Mouse (Mus musculus): ENCODE data around the gene H2al1e. TPM values are rescaled to one million over a fixed set of nuclear protein-coding genes. Genes with fewer than 3 reads are reported as not detected.

Gene H2al1e
- total and polyA plus RNA-seq, 2 experiments from 2014 or later: not detected

DNA sequence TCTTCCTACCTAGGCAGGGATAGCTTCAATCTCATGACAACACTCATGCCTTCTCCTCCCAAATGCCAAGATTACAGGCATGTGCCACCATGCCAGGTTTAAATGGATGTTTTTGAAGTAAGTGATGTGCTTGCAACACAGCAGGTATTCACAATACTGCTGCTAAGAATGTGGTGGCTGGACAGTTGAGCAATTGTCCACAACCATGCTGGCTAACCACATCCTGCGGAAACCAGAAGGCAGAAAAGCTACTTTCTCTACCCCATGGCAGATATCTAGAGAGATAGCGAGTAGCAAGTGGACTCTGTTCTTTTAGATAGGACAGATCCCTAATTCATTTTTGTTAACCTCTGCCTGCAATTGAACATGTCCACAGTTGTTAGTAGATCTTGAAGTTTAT, 49.5 kb downstream of the H2al1e start:
- no peaks in the 10 kb centered on the region for H3K36me3 ChIP-seq (ENCODE audit: insufficient read depth, low read length)
- no peaks in the 10 kb centered on the region for H3K9me3 ChIP-seq (ENCODE audit: low read length)
- WGBS: 88% methylated on average over 2 of the region's 2 CpGs
- H3K4me3 ChIP-seq (ENCODE audit: low read depth, low read length): no peak overlapping the region
- H3K27ac ChIP-seq (ENCODE audit: low read depth, low read length): no peak overlapping the region
- H3K9ac ChIP-seq (replicated peaks; ENCODE audit: low read length, poor library complexity, severe bottlenecking): no peak overlapping the region
- H3K27me3 ChIP-seq (ENCODE audit: insufficient read depth, low read length): no peaks in the 10 kb centered on the region
- TF ChIP-seq CTCF (IDR thresholded peaks at IDR 0.05): no peak
- no peak for ATAC-seq (ENCODE audit: low FRiP score)
- no peak overlapping the region for H3K4me2 ChIP-seq (ENCODE audit: low read depth, low read length, poor library complexity, severe bottlenecking)
- no peak for DNase-seq (ENCODE audit: low spot score)
- H3K4me1 ChIP-seq (ENCODE audit: insufficient read depth, low read length): no peaks in the 10 kb centered on the region

Other genes with a start within 250 kb of the H2al1e start
- gene H2al1a, start 12.7 kb upstream of the H2al1e start, total RNA-seq (2014; rRNA removed): not detected in 2 replicates
- gene H2al1a, start 12.7 kb upstream of the H2al1e start, polyA plus RNA-seq (2015; fragmentation: Nextera tagmentation; extraction: Ambion mirVana): not detected in 2 replicates
- not detected in 2 replicates for gene H2al1b, start 9.5 kb upstream of the H2al1e start, total RNA-seq (2014; rRNA removed)
- gene H2al1b, start 9.5 kb upstream of the H2al1e start, polyA plus RNA-seq (2015; fragmentation: Nextera tagmentation; extraction: Ambion mirVana): not detected in 2 replicates
- gene H2al1c, start 6.3 kb upstream of the H2al1e start, total RNA-seq (2014; rRNA removed): not detected in 2 replicates
- not detected in 2 replicates for gene H2al1c, start 6.3 kb upstream of the H2al1e start, polyA plus RNA-seq (2015; fragmentation: Nextera tagmentation; extraction: Ambion mirVana)
- gene H2al1d, start 3.1 kb upstream of the H2al1e start, total RNA-seq (2014; rRNA removed): not detected in 2 replicates
- not detected in 2 replicates for gene H2al1d, start 3.1 kb upstream of the H2al1e start, polyA plus RNA-seq (2015; fragmentation: Nextera tagmentation; extraction: Ambion mirVana)
- not detected in 2 replicates for gene H2al1f, start 3.2 kb downstream of the H2al1e start, total RNA-seq (2014; rRNA removed)
- gene H2al1f, start 3.2 kb downstream of the H2al1e start, polyA plus RNA-seq (2015; fragmentation: Nextera tagmentation; extraction: Ambion mirVana): not detected in 2 replicates
- not detected in 2 replicates for gene H2al1g, start 6.3 kb downstream of the H2al1e start, total RNA-seq (2014; rRNA removed)
- gene H2al1g, start 6.3 kb downstream of the H2al1e start, polyA plus RNA-seq (2015; fragmentation: Nextera tagmentation; extraction: Ambion mirVana): not detected in 2 replicates
- not detected in 2 replicates for gene H2al1h, start 9.6 kb downstream of the H2al1e start, total RNA-seq (2014; rRNA removed)
- gene H2al1h, start 9.6 kb downstream of the H2al1e start, polyA plus RNA-seq (2015; fragmentation: Nextera tagmentation; extraction: Ambion mirVana): not detected in 2 replicates
- not detected in 2 replicates for gene H2al1i, start 12.7 kb downstream of the H2al1e start, total RNA-seq (2014; rRNA removed)
- gene H2al1i, start 12.7 kb downstream of the H2al1e start, polyA plus RNA-seq (2015; fragmentation: Nextera tagmentation; extraction: Ambion mirVana): not detected in 2 replicates
- not detected in 2 replicates for gene H2al1j, start 15.9 kb downstream of the H2al1e start, total RNA-seq (2014; rRNA removed)
- gene H2al1j, start 15.9 kb downstream of the H2al1e start, polyA plus RNA-seq (2015; fragmentation: Nextera tagmentation; extraction: Ambion mirVana): not detected in 2 replicates